Mouse (Mus musculus): ENCODE results near the gene Strn3.

DNA sequence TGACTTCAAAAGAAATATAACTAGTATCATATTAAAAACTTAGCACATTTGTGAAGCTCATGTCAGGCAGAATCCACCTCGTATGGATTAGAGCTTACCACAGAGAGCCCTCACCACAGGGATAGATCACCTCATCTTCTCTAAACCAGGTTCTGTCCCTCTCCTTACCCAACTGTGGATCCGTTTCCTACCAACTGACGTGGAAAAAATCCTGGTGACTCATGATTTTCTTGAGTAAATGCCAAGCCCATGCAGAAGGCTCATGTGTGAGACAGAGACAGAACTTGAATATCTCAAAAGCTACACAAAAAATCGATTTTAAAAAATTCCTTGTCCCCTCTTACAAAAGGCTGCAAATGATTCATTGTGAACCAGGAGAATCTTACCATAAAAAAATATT is 85.6 kb downstream of the Strn3 start:
- TF ChIP-seq CTCF (IDR thresholded peaks at IDR 0.05; ENCODE audit: low read depth, low read length) (no peak), POLR2A (IDR thresholded peaks at IDR 0.05; ENCODE audit: insufficient read depth, low read length) (no peak)

Measured in ES-Bruce4 (cell line).